ENCODE assay signal across 8 mouse cellular contexts in genomic region chr1:155071287-155071876, GRCm38 (mm10). TPM values are rescaled to one million over a fixed set of nuclear protein-coding genes. Genes with fewer than 3 reads are reported as not detected.
A peak's percentile ranks its signal among the peaks of the same experiment; 100 is the strongest.
DNase-seq lines count a peak whose midpoint lies in the region; ATAC-seq and TF ChIP-seq lines count a peak whose summit lies in the region.
"Had no signal": no experiment of that assay in that cellular context is flagged by ENCODE, and none has a peak within 500 bp of the region (broad histone marks: within the 10 kb centered on the region; RNA-seq: fewer than 3 reads in every experiment).

No protein-coding gene starts in this region.

- H3K9ac ChIP-seq in lung, postnatal 0 days (replicated peaks; ENCODE audit: low read depth), result no peak overlapping the region
- no peak overlapping the region for H3K9ac ChIP-seq in hindbrain, embryonic 11.5 days (ENCODE audit: low read depth, low read length)
- no peak overlapping the region for H3K9ac ChIP-seq in midbrain, postnatal 0 days (replicated peaks; ENCODE audit: low read length, poor library complexity, severe bottlenecking)
- H3K9ac ChIP-seq: liver, embryonic 14.5 days had no signal

- H3K9me3 ChIP-seq in lung, postnatal 0 days (ENCODE audit: low read length), result no peaks in the 10 kb centered on the region
- no peaks in the 10 kb centered on the region for H3K9me3 ChIP-seq in hindbrain, embryonic 11.5 days (ENCODE audit: control insufficient read depth, low read length)
- H3K9me3 ChIP-seq in midbrain, postnatal 0 days (ENCODE audit: low read length), result no peaks in the 10 kb centered on the region

- no peaks in the 10 kb centered on the region for H3K36me3 ChIP-seq in lung, postnatal 0 days (ENCODE audit: insufficient read depth, low read length)
- no peaks in the 10 kb centered on the region for H3K36me3 ChIP-seq in hindbrain, embryonic 11.5 days (ENCODE audit: control insufficient read depth, insufficient read depth, low read length)
- H3K36me3 ChIP-seq in midbrain, postnatal 0 days (ENCODE audit: insufficient read depth, low read length), result no peaks in the 10 kb centered on the region

- no peaks in the 10 kb centered on the region for H3K27me3 ChIP-seq in lung, postnatal 0 days (replicated peaks; ENCODE audit: insufficient read depth, low read length)
- H3K27me3 ChIP-seq in hindbrain, embryonic 11.5 days (ENCODE audit: control insufficient read depth, insufficient read depth, low read length), result no peaks in the 10 kb centered on the region
- H3K27me3 ChIP-seq in midbrain, postnatal 0 days (ENCODE audit: insufficient read depth, low read length), result no peaks in the 10 kb centered on the region

- peak; percentile 58 for DNase-seq in lung, postnatal 0 days (ENCODE audit: low spot score)
- no peak for DNase-seq in lung, postnatal 14 days
- DNase-seq in hindbrain, embryonic 11.5 days (ENCODE audit: low spot score), result no peak
- peak; percentile 52 for DNase-seq in midbrain, postnatal 0 days (ENCODE audit: low spot score)
- DNase-seq in ovary, adult 18-20 months (ENCODE audit: low spot score), result no peak
- no peak for DNase-seq in gastrocnemius, postnatal 10 days

- TF ChIP-seq EP300 in lung, postnatal 0 days (IDR thresholded peaks at IDR 0.05), result no peak; the same call in 1 of the 2 replicates

- H3K4me1 ChIP-seq in lung, postnatal 0 days (ENCODE audit: insufficient read depth, low read depth, low read length), result peaks cover 12% of the 10 kb centered on the region
- H3K4me1 ChIP-seq in cortical plate, adult 2 months (ENCODE audit: control insufficient read depth, insufficient read depth, low read length), result peaks cover 11% of the 10 kb centered on the region
- peaks cover 4% of the 10 kb centered on the region; the same call in 1 of the 2 replicates for H3K4me1 ChIP-seq in hindbrain, embryonic 11.5 days (replicated peaks; ENCODE audit: control insufficient read depth, insufficient read depth, low read length)
- H3K4me1 ChIP-seq in midbrain, postnatal 0 days (ENCODE audit: insufficient read depth, low read length), result peaks cover 19% of the 10 kb centered on the region

- TF ChIP-seq POLR2A in cortical plate, adult 2 months (IDR thresholded peaks at IDR 0.05; ENCODE audit: extremely low read depth, insufficient read depth, low read length), result no peak

- H3K4me3 ChIP-seq in lung, postnatal 0 days (ENCODE audit: low read depth, low read length), result no peak overlapping the region
- no peak overlapping the region for H3K4me3 ChIP-seq in cortical plate, adult 2 months (ENCODE audit: insufficient read depth, low read length)
- H3K4me3 ChIP-seq in hindbrain, embryonic 11.5 days (ENCODE audit: low read depth, low read length), result no peak overlapping the region
- H3K4me3 ChIP-seq in midbrain, postnatal 0 days (ENCODE audit: low read depth, low read length), result no peak overlapping the region

- WGBS in lung, postnatal 0 days, result 48% methylated on average over 7 of the region's 7 CpGs
- 28% methylated on average over 7 of the region's 7 CpGs for WGBS in hindbrain, embryonic 11.5 days
- 21% methylated on average over 7 of the region's 7 CpGs for WGBS in midbrain, postnatal 0 days

- H3K4me2 ChIP-seq in lung, postnatal 0 days (replicated peaks; ENCODE audit: low read depth, low read length), result no peak overlapping the region
- no peak overlapping the region for H3K4me2 ChIP-seq in hindbrain, embryonic 11.5 days (replicated peaks; ENCODE audit: low read depth, low read length)
- no peak overlapping the region for H3K4me2 ChIP-seq in midbrain, postnatal 0 days (ENCODE audit: low read depth, low read length, poor library complexity, severe bottlenecking)

- no peak overlapping the region; the same call in 1 of the 2 replicates for H3K27ac ChIP-seq in lung, postnatal 0 days (ENCODE audit: low read length)
- peak overlapping the region; percentile 28; the same call in 1 of the 2 replicates for H3K27ac ChIP-seq in cortical plate, adult 2 months (ENCODE audit: insufficient read depth, low read length)
- H3K27ac ChIP-seq in hindbrain, embryonic 11.5 days (ENCODE audit: low read depth, low read length), result no peak overlapping the region
- H3K27ac ChIP-seq in midbrain, postnatal 0 days (ENCODE audit: low read depth, low read length), result no peak overlapping the region
- H3K27ac ChIP-seq: liver, embryonic 14.5 days had no signal

- no peak for TF ChIP-seq CTCF in lung, postnatal 0 days (IDR thresholded peaks at IDR 0.05)
- TF ChIP-seq CTCF in cortical plate, adult 2 months (IDR thresholded peaks at IDR 0.05; ENCODE audit: extremely low read depth, insufficient read depth, low read length), result no peak
- TF ChIP-seq CTCF in midbrain, postnatal 0 days (IDR thresholded peaks at IDR 0.05), result no peak

- ATAC-seq in lung, postnatal 0 days, result peak; percentile 32
- peak; percentile 15; the same call in 1 of the 2 replicates for ATAC-seq in hindbrain, embryonic 11.5 days (ENCODE audit: low FRiP score)
- peak; percentile 63 for ATAC-seq in midbrain, postnatal 0 days (ENCODE audit: low FRiP score)

RNA-seq across cellular contexts. Expression of gene Ier5, which starts 28.1 kb away (rescaled TPM):
- 10.9 and 15.3 TPM in 2 replicates for polyA plus RNA-seq in lung, postnatal 0 days (2015; fragmentation: Nextera tagmentation; extraction: Ambion mirVana)
- 53.3 and 53.6 TPM in 2 replicates for polyA plus RNA-seq in cortical plate, adult 2 months (2012; rRNA removed)
- polyA plus RNA-seq in hindbrain, embryonic 11.5 days (2014; fragmentation: Nextera tagmentation; extraction: Ambion mirVana), result 12.7 and 17.1 TPM in 2 replicates
- 30.1 and 44.2 TPM in 2 replicates for total RNA-seq in midbrain, postnatal 0 days (2014; rRNA removed)
- 3.9 and 4.0 TPM in 2 replicates for polyA plus RNA-seq in midbrain, postnatal 0 days (2015; fragmentation: Nextera tagmentation; extraction: Ambion mirVana)
- 1 to 10 TPM; 5.8 to 9.1 TPM for total RNA-seq in gastrocnemius, postnatal 10 days (2021)

Comparison
In these comparisons a context has a peak if more than half of its experiments do, and no peak if none do; other contexts are left out.
1. DNase-seq: peak in lung, postnatal 0 days (single experiment) and midbrain, postnatal 0 days (single experiment); none in lung, postnatal 14 days (single experiment), hindbrain, embryonic 11.5 days (single experiment), ovary, adult 18-20 months (single experiment) and gastrocnemius, postnatal 10 days (single experiment).
2. Peak in every context shown above with its lines, with median percentiles within 50 percentile points of each other: ATAC-seq.